Mouse (Mus musculus) limb, embryonic 12.5 days (tissue): ENCODE measurements around the gene Slc35e2. TPM values are rescaled to one million over a fixed set of nuclear protein-coding genes. Genes with fewer than 3 reads are reported as not detected.

Experiments used
- polyA plus RNA-seq: library from polyadenylated mRNA; unstranded; fragments of >200 nt; fragmentation: Nextera tagmentation; extraction: Ambion mirVana; gene quantifications from 2 replicates; pipeline ENCODE4 v1.2.1, GENCODE M21; 2016

The Slc35e2 gene
- polyA plus RNA-seq, 1 experiment from 2014 or later, result 10.9 TPM

Other genes starting within 250 kb of the Slc35e2 start
- 7.9 and 9.0 TPM in 2 replicates for gene Prkcz, start 240.1 kb upstream of the Slc35e2 start, polyA plus RNA-seq
- gene Gabrd, start 203.3 kb upstream of the Slc35e2 start, polyA plus RNA-seq, result 0.21 and 0.23 TPM in 2 replicates
- 5.6 and 6.8 TPM in 2 replicates for gene Cfap74, start 192.2 kb upstream of the Slc35e2 start, polyA plus RNA-seq
- gene Tmem52, start 132.3 kb upstream of the Slc35e2 start, polyA plus RNA-seq, result not detected in 2 replicates
- 538 and 556 TPM in 2 replicates for gene Gnb1, start 110.1 kb upstream of the Slc35e2 start, polyA plus RNA-seq
- gene Nadk, start 39.0 kb upstream of the Slc35e2 start, polyA plus RNA-seq, result 95.3 and 95.4 TPM in 2 replicates
- gene Cdk11b, start 23.4 kb downstream of the Slc35e2 start, polyA plus RNA-seq, result 78.4 and 82.4 TPM in 2 replicates
- not detected in 2 replicates for gene Gm10563, start 44.0 kb downstream of the Slc35e2 start, polyA plus RNA-seq
- 16.0 and 16.3 TPM in 2 replicates for gene Mmp23, start 52.0 kb downstream of the Slc35e2 start, polyA plus RNA-seq
- gene Mib2, start 67.8 kb downstream of the Slc35e2 start, polyA plus RNA-seq, result 36.5 and 37.2 TPM in 2 replicates
- gene Fndc10, start 92.9 kb downstream of the Slc35e2 start, polyA plus RNA-seq, result 9.3 and 11.2 TPM in 2 replicates
- gene Ssu72, start 103.4 kb downstream of the Slc35e2 start, polyA plus RNA-seq, result 143 and 145 TPM in 2 replicates
- 1.4 and 1.6 TPM in 2 replicates for gene Tmem240, start 133.4 kb downstream of the Slc35e2 start, polyA plus RNA-seq
- 104 and 108 TPM in 2 replicates for gene Atad3a, start 159.7 kb downstream of the Slc35e2 start, polyA plus RNA-seq
- 8.3 and 8.8 TPM in 2 replicates for gene Vwa1, start 173.3 kb downstream of the Slc35e2 start, polyA plus RNA-seq
- 0.50 and 0.91 TPM in 2 replicates for gene Tmem88b, start 184.5 kb downstream of the Slc35e2 start, polyA plus RNA-seq
- 0.18 TPM in 1 of 2 replicates, not detected in the other for gene Ankrd65, start 189.0 kb downstream of the Slc35e2 start, polyA plus RNA-seq
- gene Mrpl20, start 201.5 kb downstream of the Slc35e2 start, polyA plus RNA-seq, result 217 and 228 TPM in 2 replicates
- gene Ccnl2, start 211.1 kb downstream of the Slc35e2 start, polyA plus RNA-seq, result 241 and 256 TPM in 2 replicates
- 146 and 151 TPM in 2 replicates for gene Aurkaip1, start 229.9 kb downstream of the Slc35e2 start, polyA plus RNA-seq
- 44.9 and 62.1 TPM in 2 replicates for gene Mxra8, start 238.3 kb downstream of the Slc35e2 start, polyA plus RNA-seq
- gene Dvl1, start 246.0 kb downstream of the Slc35e2 start, polyA plus RNA-seq, result 5.5 and 14.7 TPM in 2 replicates